Mouse (Mus musculus) activated CD4-positive, CD25-positive, alpha-beta regulatory T cell (primary cell): ENCODE data around the gene Srl. TPM values are rescaled to one million over a fixed set of nuclear protein-coding genes. Genes with fewer than 3 reads are reported as not detected.

Experiments used
- polyA plus RNA-seq, 2 experiments: library from polyadenylated mRNA; unstranded; fragments of 100-300 nt; shearing (Covaris generic); gene quantifications; one replicate each; pipeline ENCODE4 v1.2.1; 2017

Gene Srl
- polyA plus RNA-seq = under 1 TPM; 0.10 to 0.50 TPM

DNA sequence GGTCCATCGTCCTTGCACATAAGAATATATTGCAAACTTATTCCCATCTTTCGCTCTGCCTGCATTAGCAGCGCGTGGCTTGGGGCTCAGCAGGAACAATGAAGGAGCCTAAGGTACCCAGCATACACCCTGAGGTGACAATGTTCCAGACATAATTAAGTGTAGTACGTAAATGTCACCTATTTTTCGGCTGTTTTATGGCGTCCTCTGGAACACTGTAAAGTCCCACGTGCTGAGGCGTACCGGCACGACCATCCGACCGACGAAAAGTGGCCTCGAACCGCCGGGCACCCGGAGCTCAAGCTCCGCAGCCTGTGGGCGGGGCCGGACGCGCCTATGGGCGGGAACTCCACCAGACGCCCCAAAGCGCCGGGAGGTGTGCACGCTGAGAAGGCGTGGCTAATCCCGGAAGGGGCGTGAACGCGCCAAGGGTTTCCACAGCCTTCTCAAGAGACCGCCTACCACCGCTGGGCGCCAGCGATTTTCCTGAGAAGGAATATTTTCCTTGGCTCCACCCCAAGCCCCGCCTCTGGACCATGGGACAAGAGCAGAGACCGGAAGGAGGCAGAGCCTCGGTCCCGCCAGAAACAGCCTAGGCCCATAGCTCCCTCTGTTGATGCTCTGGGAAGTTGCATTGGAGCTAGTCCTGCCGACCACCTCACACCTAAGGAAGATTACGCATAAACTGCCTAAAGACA, at the start of gene Srl:
Gene Srl, minus strand, starts transcription at position 316 of the 698 bp plus-strand sequence.

DNA sequence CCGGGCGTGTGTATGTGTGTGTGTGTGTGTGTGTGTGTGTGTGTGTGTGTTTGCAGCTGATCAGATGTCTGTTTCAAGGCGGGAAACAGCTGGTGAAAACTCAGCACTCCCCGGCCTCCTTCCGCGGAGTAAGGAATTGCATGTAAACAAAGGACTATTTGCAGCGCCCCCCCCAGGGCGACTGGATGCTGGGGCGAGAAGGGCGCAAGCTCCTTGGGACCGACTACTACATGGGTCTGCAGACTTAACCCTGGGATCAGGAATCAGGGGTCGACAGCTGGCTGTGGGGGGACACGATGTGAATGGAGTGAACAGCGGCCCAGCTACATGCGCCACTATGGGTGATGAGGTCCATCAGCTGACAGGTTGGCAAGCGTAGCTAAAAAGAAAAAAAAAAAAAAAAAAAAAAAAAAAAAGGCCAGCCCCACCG, 18.1 kb upstream of the Srl start, which contains the start of gene Tfap4:
Gene Tfap4, minus strand, starts transcription at position 140 of the 430 bp plus-strand sequence.

Other genes with a start within 250 kb of the Srl start
- 1 to 10 TPM in 1 of 2 experiments, under 1 TPM in 1; 0.26 to 1.2 TPM for gene Adcy9, start 121.3 kb downstream of the Srl start, polyA plus RNA-seq
- gene Tfap4, start 18.0 kb upstream of the Srl start, polyA plus RNA-seq = 1 to 10 TPM; 1.3 to 1.9 TPM
- gene Glis2, start 52.9 kb upstream of the Srl start, polyA plus RNA-seq = 1 to 10 TPM in 1 of 2 experiments, under 1 TPM in 1; 0.23 to 1.2 TPM
- 10 to 100 TPM in 1 of 2 experiments, 1 to 10 TPM in 1; 9.9 to 10.0 TPM for gene Pam16, start 83.2 kb upstream of the Srl start, polyA plus RNA-seq
- 1 to 10 TPM in 1 of 2 experiments, under 1 TPM in 1; 0.47 to 1.5 TPM for gene Vasn, start 98.1 kb upstream of the Srl start, polyA plus RNA-seq
- 10 to 100 TPM; 32.8 to 35.8 TPM for gene Dnaja3, start 98.2 kb upstream of the Srl start, polyA plus RNA-seq
- gene Coro7, start 138.0 kb upstream of the Srl start, polyA plus RNA-seq = 100 to 1,000 TPM in 1 of 2 experiments, 10 to 100 TPM in 1; 82.0 to 176 TPM
- gene Nmral1, start 177.5 kb upstream of the Srl start, polyA plus RNA-seq = 10 to 100 TPM; 13.8 to 24.6 TPM
- 100 to 1,000 TPM in 1 of 2 experiments, 10 to 100 TPM in 1; 90.8 to 101 TPM for gene Hmox2, start 184.5 kb upstream of the Srl start, polyA plus RNA-seq
- gene Cdip1, start 248.5 kb upstream of the Srl start, polyA plus RNA-seq = 10 to 100 TPM; 27.8 to 50.8 TPM